Mouse (Mus musculus) Patski (cell line): ENCODE measurements around the gene 2210011C24Rik. TPM values are rescaled to one million over a fixed set of nuclear protein-coding genes. Genes with fewer than 3 reads are reported as not detected.

Experiments used
- ATAC-seq: fragments of 100-300 bp; one replicate; pipeline ENCODE4 v1.8.0; 2021
- CTCF ChIA-PET: fragments of 350-600 bp; sonication (Branson Sonifier 250); formaldehyde crosslinking; loops from one replicate; lab custom pipeline; 2022; ENCODE audit warnings: inconsistent platforms; lab: Charles Lee
- POLR2A ChIA-PET: fragments of 350-600 bp; sonication (Branson Sonifier 250); formaldehyde crosslinking; loops from one replicate; lab custom pipeline; 2022; ENCODE audit warnings: antibody characterized with exemption, inconsistent platforms; lab: Charles Lee
- DNase-seq: peaks from one replicate; pipeline ENCODE4 v3.0.0-alpha.2; 2011; ENCODE audit warnings: low read depth, low spot score
- H3K27me3 ChIP-seq: fragments of 371-371 bp; one replicate; pipeline ENCODE4 v1.5.1; 2021
- CTCF ChIP-seq: fragments of 100-300 bp; IDR thresholded peaks from one replicate; pipeline ENCODE4 v1.5.1; 2021
- in situ Hi-C: fragments of 300-500 bp; cut with MboI; formaldehyde crosslinking; loops from 3 replicates; pipeline ENCODE4 v1.11.1; 2018; ENCODE audit warnings: low pct_unique_long_range_greater_than_20kb, mixed read lengths
- polyA plus RNA-seq: library from polyadenylated mRNA; unstranded; gene quantifications from one replicate; pipeline ENCODE4 v1.2.3, GENCODE M21; 2021

Gene 2210011C24Rik
- polyA plus RNA-seq: 4.9 TPM

DNA sequence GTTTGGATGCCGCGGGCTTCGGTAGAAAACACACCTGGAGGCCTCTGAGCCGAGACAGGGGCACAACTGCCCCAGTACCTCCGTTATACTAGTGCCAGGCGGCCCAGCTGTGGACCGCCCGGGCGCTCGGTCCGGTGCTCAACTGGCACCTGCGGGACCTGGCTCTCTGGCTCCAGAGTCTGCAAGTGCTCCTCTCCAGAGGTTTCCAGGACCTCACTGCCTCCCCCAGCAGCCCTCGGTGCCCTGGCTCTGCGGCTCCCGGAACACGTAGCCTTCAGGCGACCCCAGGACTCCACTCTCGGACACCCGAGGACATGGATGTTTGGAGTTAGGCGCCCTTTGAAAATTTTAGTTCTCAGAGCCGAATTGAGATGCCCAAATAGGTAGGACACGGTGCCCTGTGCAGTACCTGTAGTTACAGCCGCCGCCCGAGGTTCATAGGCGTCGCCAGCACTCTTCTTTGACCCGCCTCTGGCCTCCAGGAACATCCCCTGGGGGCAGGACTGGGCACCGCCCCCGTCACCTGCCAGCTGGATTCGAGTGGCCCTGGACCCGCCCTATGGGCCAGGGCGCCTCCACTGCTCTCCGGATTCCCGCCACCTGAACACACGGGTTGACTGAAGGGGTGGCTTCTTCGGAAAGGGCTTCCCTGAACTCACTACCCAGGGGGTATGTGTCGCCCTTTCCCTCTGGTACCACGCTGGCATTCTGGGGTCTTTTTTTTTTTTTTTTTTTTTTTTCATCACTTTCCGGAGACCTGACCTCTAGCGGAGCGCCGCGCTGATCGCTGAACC lies at the start of gene 2210011C24Rik:
TSS of gene 2210011C24Rik (minus strand) at position 467 of the 794 bp plus-strand sequence.
- in situ Hi-C loops: loop anchor here (5.0 to 25.0 kb wide), 2 partner anchors 50 to 650 kb away; partner anchors contain the start of gene Ier2
- DNase-seq (no peak), ATAC-seq (no peak)
- no peaks in the 10 kb centered on the region for H3K27me3 ChIP-seq
- ChIA-PET POLR2A (interaction anchor here (0.7 to 2.8 kb wide), 4 partner anchors 10 to 38 kb away, joined by 3 to 8 read pairs (median 4); partner anchors contain the start of gene Palm3), CTCF (interaction anchor here (1.5 to 2.1 kb wide), 2 partner anchors 12 to 25 kb away, joined by 4 to 6 read pairs; no protein-coding TSS in a partner anchor)
- no peak for TF ChIP-seq CTCF

GRCm38 (mm10) chr8:84060245-84060644 lies 48.3 kb upstream of the 2210011C24Rik start:
- no peak for TF ChIP-seq CTCF
- POLR2A ChIA-PET: no interaction called here
- no peak for ATAC-seq
- CTCF ChIA-PET: no interaction called here
- in situ Hi-C loops: loop anchor here (5.0 kb wide), 1 partner anchor 48 kb away; the partner anchor contains the start of gene 2210011C24Rik
- H3K27me3 ChIP-seq: no peaks in the 10 kb centered on the region
- no peak for DNase-seq

GRCm38 (mm10) chr8:84059226-84059625 lies 47.3 kb upstream of the 2210011C24Rik start:
- TF ChIP-seq CTCF: no peak
- DNase-seq (no peak), ATAC-seq (no peak)
- CTCF ChIA-PET: no interaction called here
- no peaks in the 10 kb centered on the region for H3K27me3 ChIP-seq
- POLR2A ChIA-PET: no interaction called here
- in situ Hi-C loops: no loop called here

DNA sequence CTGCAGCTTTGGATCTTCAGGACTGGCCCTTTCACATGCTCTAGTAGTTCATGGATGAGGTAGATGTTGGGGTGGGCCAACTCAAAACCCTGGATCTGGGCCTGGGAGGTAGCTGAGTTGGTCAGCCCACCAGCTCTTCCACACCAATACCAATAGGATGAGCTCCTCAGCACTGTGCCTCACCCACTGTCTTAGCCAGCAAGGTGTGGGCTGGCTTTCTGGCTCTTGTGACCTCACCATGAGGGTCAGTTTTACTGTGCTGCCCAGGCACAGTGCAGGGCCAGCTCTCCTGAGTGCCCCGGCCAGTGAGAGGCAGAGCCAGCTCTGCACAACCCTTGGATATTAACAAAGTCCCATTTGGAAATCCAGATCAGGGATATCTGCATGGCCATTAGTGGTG lies 45.9 kb upstream of the 2210011C24Rik start:
- no peak for TF ChIP-seq CTCF
- no peaks in the 10 kb centered on the region for H3K27me3 ChIP-seq
- POLR2A ChIA-PET: no interaction called here
- CTCF ChIA-PET: no interaction called here
- DNase-seq: no peak
- in situ Hi-C loops: no loop called here
- no peak for ATAC-seq

GRCm38 (mm10) chr8:84053229-84053628 lies 41.3 kb upstream of the 2210011C24Rik start:
- H3K27me3 ChIP-seq: peaks cover 4% of the 10 kb centered on the region
- ATAC-seq (no peak), DNase-seq (no peak)
- in situ Hi-C loops: no loop called here
- ChIA-PET POLR2A (no interaction called here), CTCF (interaction anchor here (1.1 to 1.8 kb wide), 2 partner anchors 12 to 16 kb away, joined by 4 read pairs; partner anchors contain the start of gene Gm10643)
- no peak for TF ChIP-seq CTCF

DNA sequence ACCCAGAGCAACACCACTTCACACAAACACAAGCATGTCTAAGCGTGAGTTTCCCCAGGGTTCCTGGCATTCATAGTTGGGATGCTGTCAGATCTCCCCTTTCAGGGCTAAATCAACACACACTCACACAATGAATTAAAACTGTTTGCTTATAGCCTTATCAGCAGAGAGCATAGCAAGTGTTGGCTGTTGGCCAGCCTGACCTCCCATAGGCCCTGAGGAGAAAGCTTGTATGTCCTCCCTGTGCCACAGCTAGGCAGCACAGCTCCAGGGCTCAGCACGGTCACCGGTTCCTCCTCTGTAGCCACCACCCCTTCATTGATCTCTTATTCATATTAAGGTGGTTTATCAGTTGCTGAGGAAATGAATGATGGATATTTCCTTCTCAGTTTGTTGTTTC lies 40.8 kb upstream of the 2210011C24Rik start:
- no peak for TF ChIP-seq CTCF
- no peak for ATAC-seq
- no peak for DNase-seq
- ChIA-PET POLR2A (no interaction called here), CTCF (no interaction called here)
- peaks cover 4% of the 10 kb centered on the region for H3K27me3 ChIP-seq
- in situ Hi-C loops: no loop called here

- POLR2A ChIA-PET: no interaction called here
- no peak for ATAC-seq
- CTCF ChIA-PET: no interaction called here
Observed at GRCm38 (mm10) chr8:84048171-84048570, 36.2 kb upstream of the 2210011C24Rik start.

DNA sequence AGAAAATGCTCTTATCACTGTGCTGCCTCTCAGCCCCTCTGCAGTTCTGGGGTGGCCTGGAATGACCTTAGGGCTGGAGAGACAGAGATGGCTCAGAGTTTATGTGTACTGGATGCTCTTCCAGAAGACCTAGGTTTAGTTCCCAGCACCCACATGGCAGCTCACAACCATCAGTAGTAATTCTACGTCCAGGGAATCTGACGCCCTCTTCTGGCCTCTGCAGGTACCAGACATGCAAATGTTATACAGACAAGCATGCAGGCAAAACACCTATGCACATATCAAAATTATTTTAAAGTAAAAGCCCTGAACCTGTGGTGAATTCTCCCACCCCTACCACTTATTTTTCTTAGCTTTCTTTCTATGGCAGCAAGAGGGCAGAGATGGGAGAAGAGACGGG lies 34.5 kb upstream of the 2210011C24Rik start:
- DNase-seq (no peak), ATAC-seq (no peak)
- POLR2A ChIA-PET: no interaction called here
- TF ChIP-seq CTCF: no peak
- CTCF ChIA-PET: no interaction called here
- peaks cover 8% of the 10 kb centered on the region for H3K27me3 ChIP-seq
- in situ Hi-C loops: no loop called here

More at GRCm38 (mm10) chr8:84048171-84048570, 36.2 kb upstream of the 2210011C24Rik start:
- H3K27me3 ChIP-seq: peaks cover 8% of the 10 kb centered on the region
- no peak for TF ChIP-seq CTCF
- in situ Hi-C loops: no loop called here
- DNase-seq: no peak

DNA sequence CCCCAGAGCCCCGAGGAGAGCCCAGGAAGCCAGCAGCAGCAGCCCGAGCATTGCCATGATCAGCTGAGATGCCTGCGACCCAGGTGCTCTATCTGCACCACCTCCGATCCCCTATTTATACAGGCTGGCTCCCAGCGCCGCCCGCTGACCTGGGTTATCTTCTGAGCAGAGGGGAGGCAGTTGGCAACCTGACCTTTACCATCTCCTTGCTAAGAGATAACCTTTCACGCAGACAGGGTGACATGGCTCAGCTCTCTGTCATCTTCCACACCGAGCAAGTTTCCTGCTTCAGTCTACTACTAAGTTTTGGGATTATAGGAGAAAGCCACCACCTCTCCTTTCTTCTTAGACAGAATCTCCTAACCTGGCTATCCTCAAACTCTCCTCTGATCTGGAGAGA lies 32.9 kb upstream of the 2210011C24Rik start, which contains the start of gene Rln3:
TSS of gene Rln3 (minus strand) at position 101 of the 400 bp plus-strand sequence.
- H3K27me3 ChIP-seq: peaks cover 4% of the 10 kb centered on the region
- ChIA-PET POLR2A (no interaction called here), CTCF (no interaction called here)
- DNase-seq (no peak), ATAC-seq (no peak)
- TF ChIP-seq CTCF: no peak
- in situ Hi-C loops: no loop called here

DNA sequence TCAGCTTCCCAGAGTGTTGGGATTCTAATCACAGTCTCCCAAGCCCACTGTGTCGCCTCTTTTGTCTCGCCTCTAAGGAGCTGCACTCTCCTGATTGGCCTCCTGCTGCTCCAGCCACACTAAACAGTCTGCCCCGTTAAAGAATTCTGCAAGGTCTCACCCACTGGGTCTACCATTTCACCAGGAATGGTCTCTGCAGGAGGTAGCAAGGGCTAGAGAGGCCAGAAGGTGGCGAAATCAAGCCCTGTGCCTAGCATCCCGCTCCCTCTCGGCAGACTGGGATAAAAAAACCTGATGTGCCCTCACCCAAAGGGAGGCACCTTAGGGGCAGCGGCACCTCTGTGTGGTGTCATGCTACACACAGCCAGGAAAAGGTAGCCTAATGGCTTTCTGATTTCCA lies 32.1 kb upstream of the 2210011C24Rik start:
- DNase-seq: no peak
- POLR2A ChIA-PET: interaction anchor here (0.6 kb wide), 2 partner anchors 13 to 22 kb away, joined by 3 read pairs; no protein-coding TSS in a partner anchor
- H3K27me3 ChIP-seq: peaks cover 4% of the 10 kb centered on the region
- CTCF ChIA-PET: interaction anchor here (1.0 kb wide), 1 partner anchor 24 kb away, joined by 4 read pairs; no protein-coding TSS in a partner anchor
- TF ChIP-seq CTCF: no peak
- no peak for ATAC-seq
- in situ Hi-C loops: no loop called here

- ATAC-seq: no peak
- DNase-seq: no peak
- POLR2A ChIA-PET: no interaction called here
- H3K27me3 ChIP-seq: peaks cover 4% of the 10 kb centered on the region
- no peak for TF ChIP-seq CTCF
- CTCF ChIA-PET: interaction anchor here (1.0 to 1.1 kb wide), 2 partner anchors 22 to 25 kb away, joined by 3 to 4 read pairs; partner anchors contain the start of gene Gm10643
- in situ Hi-C loops: no loop called here
Observed at GRCm38 (mm10) chr8:84042948-84043342, 31.0 kb upstream of the 2210011C24Rik start.
